In the genomic region with DNA sequence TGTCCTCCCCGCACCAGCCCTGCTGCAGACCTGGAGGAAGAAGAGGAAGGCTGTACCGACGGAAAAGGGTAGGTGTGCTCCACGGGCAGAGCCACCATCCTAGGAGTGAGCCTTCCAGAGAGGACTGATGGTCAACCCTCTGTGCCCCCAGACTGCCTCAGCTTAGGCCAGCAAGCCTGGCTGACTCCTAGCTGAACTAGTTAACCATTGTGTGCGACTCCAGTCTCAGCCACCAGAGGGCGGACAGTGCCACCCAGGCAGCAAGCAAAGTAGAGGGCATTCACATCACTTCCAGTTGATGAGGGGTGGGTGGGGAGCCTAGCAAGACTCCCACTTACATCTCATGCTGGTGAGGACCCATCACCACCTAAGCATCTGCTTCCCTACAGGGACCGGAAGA, we compare ENCODE assay signal across 9 mouse cellular contexts. TPM values are rescaled to one million over a fixed set of nuclear protein-coding genes. Genes with fewer than 3 reads are reported as not detected.
DNase-seq lines count a peak whose midpoint lies in the region; ATAC-seq and TF ChIP-seq lines count a peak whose summit lies in the region.
"Had no signal": no experiment of that assay in that cellular context is flagged by ENCODE, and none has a peak within 500 bp of the region (broad histone marks: within the 10 kb centered on the region; RNA-seq: fewer than 3 reads in every experiment).

No protein-coding gene starts in this region.

- H3K27me3 ChIP-seq in forebrain, postnatal 0 days (ENCODE audit: insufficient read depth, low read length), result no peaks in the 10 kb centered on the region
- 0 out of 2 replicates have a peak, but pooled peaks cover 3% of the 10 kb centered on the region for H3K27me3 ChIP-seq in forebrain, embryonic 13.5 days
- H3K27me3 ChIP-seq in kidney, postnatal 0 days (ENCODE audit: insufficient read depth, low read length), result no peaks in the 10 kb centered on the region
- H3K27me3 ChIP-seq: hindbrain, embryonic 15.5 days had no signal

- H3K4me1 ChIP-seq in forebrain, postnatal 0 days (ENCODE audit: insufficient read depth), result peaks cover 3% of the 10 kb centered on the region
- H3K4me1 ChIP-seq in forebrain, embryonic 13.5 days, result peaks cover 9% of the 10 kb centered on the region
- peaks cover 19% of the 10 kb centered on the region; the same call in 1 of the 2 replicates for H3K4me1 ChIP-seq in kidney, postnatal 0 days (replicated peaks; ENCODE audit: insufficient read depth, low read length)

- WGBS in forebrain, postnatal 0 days, result 41% methylated on average over 7 of the region's 7 CpGs
- WGBS in forebrain, embryonic 13.5 days, result 38% methylated on average over 7 of the region's 7 CpGs
- WGBS in kidney, postnatal 0 days, result 49% methylated on average over 7 of the region's 7 CpGs

- peaks cover 17% of the 10 kb centered on the region for H3K36me3 ChIP-seq in forebrain, postnatal 0 days (ENCODE audit: insufficient read depth)
- H3K36me3 ChIP-seq in forebrain, embryonic 13.5 days (ENCODE audit: poor library complexity, severe bottlenecking), result peaks cover 33% of the 10 kb centered on the region
- H3K36me3 ChIP-seq in kidney, postnatal 0 days (ENCODE audit: insufficient read depth, low read length), result peaks cover 24% of the 10 kb centered on the region
- H3K36me3 ChIP-seq: hindbrain, embryonic 15.5 days had no signal

- no peak for ATAC-seq in forebrain, postnatal 0 days
- ATAC-seq in forebrain, embryonic 13.5 days, result no peak
- ATAC-seq in common myeloid progenitor, adult 5-6 weeks (replicated peaks; ENCODE audit: low read depth, poor library complexity, severe bottlenecking), result peak; percentile 79
- ATAC-seq in kidney, postnatal 0 days (replicated peaks; ENCODE audit: low FRiP score, low read depth), result no peak

- H3K9me3 ChIP-seq in forebrain, postnatal 0 days (ENCODE audit: low read length), result no peaks in the 10 kb centered on the region
- no peaks in the 10 kb centered on the region for H3K9me3 ChIP-seq in forebrain, embryonic 13.5 days (replicated peaks)
- H3K9me3 ChIP-seq in kidney, postnatal 0 days (replicated peaks; ENCODE audit: low read length), result no peaks in the 10 kb centered on the region
- H3K9me3 ChIP-seq: hindbrain, embryonic 15.5 days had no signal

- no peak overlapping the region for H3K4me2 ChIP-seq in forebrain, postnatal 0 days (ENCODE audit: low read depth)
- no peak overlapping the region for H3K4me2 ChIP-seq in forebrain, embryonic 13.5 days
- H3K4me2 ChIP-seq in kidney, postnatal 0 days (ENCODE audit: low read length), result no peak overlapping the region
- H3K4me2 ChIP-seq: hindbrain, embryonic 15.5 days had no signal

- no peak overlapping the region for H3K27ac ChIP-seq in forebrain, postnatal 0 days (ENCODE audit: low read depth, low read length)
- H3K27ac ChIP-seq in forebrain, embryonic 13.5 days, result no peak overlapping the region
- no peak overlapping the region for H3K27ac ChIP-seq in kidney, postnatal 0 days
- H3K27ac ChIP-seq: hindbrain, embryonic 15.5 days had no signal

- H3K9ac ChIP-seq in forebrain, postnatal 0 days, result no peak overlapping the region
- H3K9ac ChIP-seq in forebrain, embryonic 13.5 days, result no peak overlapping the region
- no peak overlapping the region for H3K9ac ChIP-seq in kidney, postnatal 0 days (ENCODE audit: low read depth, low read length)
- H3K9ac ChIP-seq: hindbrain, embryonic 15.5 days had no signal

- no peak overlapping the region for H3K4me3 ChIP-seq in forebrain, postnatal 0 days (ENCODE audit: low read depth, low read length)
- no peak overlapping the region for H3K4me3 ChIP-seq in forebrain, embryonic 13.5 days
- no peak overlapping the region for H3K4me3 ChIP-seq in kidney, postnatal 0 days (replicated peaks; ENCODE audit: low read depth, low read length)
- H3K4me3 ChIP-seq: hindbrain, embryonic 15.5 days had no signal

- TF ChIP-seq CTCF in forebrain, postnatal 0 days (IDR thresholded peaks at IDR 0.05; ENCODE audit: low read depth), result peak; percentile 82
- TF ChIP-seq CTCF in kidney, postnatal 0 days (IDR thresholded peaks at IDR 0.05; ENCODE audit: low read depth), result peak; percentile 88

- DNase-seq in forebrain, postnatal 0 days, result peak; percentile 53
- DNase-seq in urinary bladder, adult 2 months (ENCODE audit: low spot score), result peak; percentile 59
- no peak for DNase-seq in urinary bladder, postnatal 4 days (ENCODE audit: low spot score in 2 of 2)
- peak; percentile 65 for DNase-seq in kidney, postnatal 0 days (ENCODE audit: low spot score)
- peak; percentile 76 for DNase-seq in lung, postnatal 25 days (ENCODE audit: low spot score)
- peak; percentile 81 to 91 for DNase-seq in spleen, postnatal 10 days (ENCODE audit: low spot score in 2 of 2)

RNA-seq across cellular contexts. Expression of a gene that starts 12.7 kb away (rescaled TPM):
- total RNA-seq in forebrain, postnatal 0 days (2014; rRNA removed), result 1.4 TPM in 1 of 2 replicates, not detected in the other
- 0.19 and 0.30 TPM in 2 replicates for polyA plus RNA-seq in forebrain, postnatal 0 days (2015; fragmentation: Nextera tagmentation; extraction: Ambion mirVana)
- 0.38 and 0.88 TPM in 2 replicates for polyA plus RNA-seq in forebrain, embryonic 13.5 days (2015; fragmentation: Nextera tagmentation; extraction: Ambion mirVana)
- 3.7 TPM in 2 replicates for polyA plus RNA-seq in urinary bladder, adult 2 months (2012; rRNA removed)
- total RNA-seq in common myeloid progenitor, adult 5-6 weeks (2017), result not detected in 2 replicates
- 0.68 and 0.83 TPM in 2 replicates for polyA plus RNA-seq in kidney, postnatal 0 days (2015; fragmentation: Nextera tagmentation; extraction: Ambion mirVana)

RNA-seq across cellular contexts. Expression of a gene that starts 30.7 kb away (rescaled TPM):
- total RNA-seq in forebrain, postnatal 0 days (2014; rRNA removed), result 16.6 and 18.6 TPM in 2 replicates
- 9.2 and 12.8 TPM in 2 replicates for polyA plus RNA-seq in forebrain, postnatal 0 days (2015; fragmentation: Nextera tagmentation; extraction: Ambion mirVana)
- 8.4 and 9.2 TPM in 2 replicates for polyA plus RNA-seq in forebrain, embryonic 13.5 days (2015; fragmentation: Nextera tagmentation; extraction: Ambion mirVana)
- polyA plus RNA-seq in urinary bladder, adult 2 months (2012; rRNA removed), result 13.2 and 14.6 TPM in 2 replicates
- 6.0 and 7.2 TPM in 2 replicates for total RNA-seq in common myeloid progenitor, adult 5-6 weeks (2017)
- polyA plus RNA-seq in kidney, postnatal 0 days (2015; fragmentation: Nextera tagmentation; extraction: Ambion mirVana), result 18.3 and 19.3 TPM in 2 replicates

RNA-seq across cellular contexts. Expression of a gene that starts 49.1 kb away (rescaled TPM):
- total RNA-seq in forebrain, postnatal 0 days (2014; rRNA removed), result 0.08 and 0.71 TPM in 2 replicates
- polyA plus RNA-seq in forebrain, postnatal 0 days (2015; fragmentation: Nextera tagmentation; extraction: Ambion mirVana), result 0.50 and 0.69 TPM in 2 replicates
- polyA plus RNA-seq in forebrain, embryonic 13.5 days (2015; fragmentation: Nextera tagmentation; extraction: Ambion mirVana), result 0.10 and 0.13 TPM in 2 replicates
- 6.0 and 7.8 TPM in 2 replicates for polyA plus RNA-seq in urinary bladder, adult 2 months (2012; rRNA removed)
- total RNA-seq in common myeloid progenitor, adult 5-6 weeks (2017), result 1.3 and 1.8 TPM in 2 replicates
- 32.9 and 35.0 TPM in 2 replicates for polyA plus RNA-seq in kidney, postnatal 0 days (2015; fragmentation: Nextera tagmentation; extraction: Ambion mirVana)

RNA-seq across cellular contexts. Expression of a gene that starts 55.6 kb away (rescaled TPM):
- not detected in 2 replicates for total RNA-seq in forebrain, postnatal 0 days (2014; rRNA removed)
- not detected in 2 replicates for polyA plus RNA-seq in forebrain, postnatal 0 days (2015; fragmentation: Nextera tagmentation; extraction: Ambion mirVana)
- not detected in 2 replicates for polyA plus RNA-seq in forebrain, embryonic 13.5 days (2015; fragmentation: Nextera tagmentation; extraction: Ambion mirVana)
- 0.23 and 0.46 TPM in 2 replicates for polyA plus RNA-seq in urinary bladder, adult 2 months (2012; rRNA removed)
- total RNA-seq in common myeloid progenitor, adult 5-6 weeks (2017), result not detected in 2 replicates
- polyA plus RNA-seq in kidney, postnatal 0 days (2015; fragmentation: Nextera tagmentation; extraction: Ambion mirVana), result 0.41 and 0.78 TPM in 2 replicates
- polyA plus RNA-seq: hindbrain, embryonic 15.5 days had no signal

Comparison
In these comparisons a context has a peak if more than half of its experiments do, and no peak if none do; other contexts are left out.
1. DNase-seq: peak in forebrain, postnatal 0 days (single experiment), urinary bladder, adult 2 months (single experiment), kidney, postnatal 0 days (single experiment), lung, postnatal 25 days (single experiment) and spleen, postnatal 10 days (2 of 2); none in urinary bladder, postnatal 4 days (0 of 2).